Comparison of ENCODE assay signal across 25 mouse cellular contexts in the genomic region with DNA sequence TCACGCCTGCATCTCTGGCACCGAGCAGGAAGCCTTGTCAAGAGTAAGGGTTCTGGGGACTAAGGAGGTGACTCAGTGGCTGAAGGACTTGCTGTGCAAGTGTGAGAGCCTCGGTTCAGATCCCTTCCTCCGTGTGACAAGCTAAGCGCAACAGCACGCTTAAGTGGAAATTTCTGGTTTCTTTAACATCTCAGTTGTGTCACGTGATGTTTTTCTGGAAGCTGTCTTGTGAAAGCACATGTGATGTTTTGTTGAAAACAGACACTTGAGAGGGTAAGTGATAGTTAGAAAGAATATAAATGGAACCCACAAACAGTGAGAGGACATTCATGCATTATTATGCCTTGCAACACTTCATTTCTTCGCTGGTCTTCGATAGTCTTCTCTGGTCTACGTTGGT. TPM values are rescaled to one million over a fixed set of nuclear protein-coding genes. Genes with fewer than 3 reads are reported as not detected.
DNase-seq lines count a peak whose midpoint lies in the region; ATAC-seq and TF ChIP-seq lines count a peak whose summit lies in the region.
"Had no signal": no experiment of that assay in that cellular context is flagged by ENCODE, and none has a peak within 500 bp of the region (broad histone marks: within the 10 kb centered on the region; RNA-seq: fewer than 3 reads in every experiment).

No protein-coding gene starts in this region.

- H3K9ac ChIP-seq in heart, embryonic 12.5 days, result no peak overlapping the region
- H3K9ac ChIP-seq in MEL (ENCODE audit: control insufficient read depth, low read depth, low read length, poor library complexity, severe bottlenecking), result no peak overlapping the region
- H3K9ac ChIP-seq in forebrain, embryonic 12.5 days, result no peak overlapping the region
- H3K9ac ChIP-seq in midbrain, embryonic 16.5 days (ENCODE audit: low read depth, low read length), result no peak overlapping the region
- H3K9ac ChIP-seq: embryonic facial prominence, embryonic 13.5 days; embryonic facial prominence, embryonic 15.5 days; forebrain, embryonic 13.5 days; forebrain, embryonic 15.5 days; forebrain, postnatal 0 days had no signal

- TF ChIP-seq CTCF in MEL (IDR thresholded peaks at IDR 0.05 in 2 of 3, conservative IDR thresholded peaks at IDR 0.05 in 1 of 3; ENCODE audit: control insufficient read depth in 1 of 3, insufficient read depth in 1 of 3, low read depth in 2 of 3, low read length in 3 of 3, poor library complexity in 1 of 3, severe bottlenecking in 1 of 3), result no peak

- TF ChIP-seq EP300 in MEL (IDR thresholded peaks at IDR 0.05; ENCODE audit: low read depth in 1 of 2, low read length in 2 of 2), result no peak

- no peak overlapping the region for H3K4me2 ChIP-seq in heart, embryonic 12.5 days
- H3K4me2 ChIP-seq in forebrain, embryonic 12.5 days, result no peak overlapping the region
- no peak overlapping the region for H3K4me2 ChIP-seq in midbrain, embryonic 16.5 days (ENCODE audit: low read length)
- H3K4me2 ChIP-seq: embryonic facial prominence, embryonic 13.5 days; embryonic facial prominence, embryonic 15.5 days; forebrain, embryonic 13.5 days; forebrain, embryonic 15.5 days had no signal

- H3K4me3 ChIP-seq in heart, embryonic 12.5 days, result no peak overlapping the region
- no peak overlapping the region for H3K4me3 ChIP-seq in MEL (ENCODE audit: control insufficient read depth in 1 of 2, insufficient read depth in 1 of 2, low read depth in 2 of 2, low read length in 2 of 2)
- H3K4me3 ChIP-seq in forebrain, embryonic 12.5 days (replicated peaks), result no peak overlapping the region
- H3K4me3 ChIP-seq in midbrain, embryonic 16.5 days (ENCODE audit: low read depth, low read length), result no peak overlapping the region
- H3K4me3 ChIP-seq: embryonic facial prominence, embryonic 13.5 days; embryonic facial prominence, embryonic 15.5 days; erythroblast, embryonic 14.5 days; forebrain, embryonic 10.5 days; forebrain, embryonic 13.5 days; forebrain, embryonic 15.5 days had no signal

- peak; percentile 60 for DNase-seq in heart, adult 11 months
- peak; percentile 4 to 9 for DNase-seq in B cell, adult 2 months
- no peak for DNase-seq in MEL (ENCODE audit: low read depth, low spot score)
- DNase-seq: adrenal gland, adult 2 months; adrenal gland, postnatal 10 days; adrenal gland, postnatal 25 days; cerebellum, adult 11 months; cerebellum, adult 18-20 months; cerebellum, adult 8-10 months; cerebellum, adult 9-11 months; cerebellum, postnatal 14 days; cerebellum, postnatal 36 days; embryo, embryonic 11 days; forebrain, postnatal 0 days had no signal

- TF ChIP-seq POLR2A in MEL (IDR thresholded peaks at IDR 0.05; ENCODE audit: control insufficient read depth in 1 of 2, insufficient read depth in 1 of 2, low read depth in 1 of 2, low read length in 2 of 2, poor library complexity in 1 of 2), result no peak

- H3K27ac ChIP-seq in heart, embryonic 12.5 days (ENCODE audit: poor library complexity, severe bottlenecking), result no peak overlapping the region
- no peak overlapping the region for H3K27ac ChIP-seq in MEL (ENCODE audit: control insufficient read depth, low read depth, low read length)
- no peak overlapping the region for H3K27ac ChIP-seq in forebrain, embryonic 12.5 days
- H3K27ac ChIP-seq in midbrain, embryonic 16.5 days (ENCODE audit: low read length), result no peak overlapping the region
- H3K27ac ChIP-seq: embryonic facial prominence, embryonic 13.5 days; embryonic facial prominence, embryonic 15.5 days; forebrain, embryonic 10.5 days; forebrain, embryonic 13.5 days had no signal

- WGBS in heart, embryonic 12.5 days, result 76% methylated on average over 10 of the region's 10 CpGs
- 93% methylated on average over 10 of the region's 10 CpGs for WGBS in forebrain, embryonic 12.5 days
- WGBS in midbrain, embryonic 16.5 days, result 90% methylated on average over 10 of the region's 10 CpGs

- 0 out of 2 replicates have a peak, but pooled peaks cover 3% of the 10 kb centered on the region for H3K9me3 ChIP-seq in heart, embryonic 12.5 days (replicated peaks)
- no peaks in the 10 kb centered on the region for H3K9me3 ChIP-seq in MEL (replicated peaks; ENCODE audit: insufficient read depth, low read length)
- no peaks in the 10 kb centered on the region for H3K9me3 ChIP-seq in forebrain, embryonic 12.5 days
- H3K9me3 ChIP-seq in midbrain, embryonic 16.5 days (replicated peaks; ENCODE audit: control insufficient read depth, low read length, poor library complexity, severe bottlenecking), result no peaks in the 10 kb centered on the region
- H3K9me3 ChIP-seq: embryonic facial prominence, embryonic 13.5 days; embryonic facial prominence, embryonic 15.5 days; forebrain, embryonic 10.5 days; forebrain, embryonic 13.5 days; forebrain, embryonic 15.5 days; G1E had no signal

- no peaks in the 10 kb centered on the region for H3K79me2 ChIP-seq in MEL (ENCODE audit: control insufficient read depth, insufficient read depth, low read length, poor library complexity)

- H3K4me1 ChIP-seq in heart, embryonic 12.5 days (replicated peaks), result peaks cover 23% of the 10 kb centered on the region
- H3K4me1 ChIP-seq in MEL (ENCODE audit: control insufficient read depth in 1 of 2, insufficient read depth in 2 of 2, low read length in 2 of 2), result no peaks in the 10 kb centered on the region
- H3K4me1 ChIP-seq in forebrain, embryonic 12.5 days, result peaks cover 10% of the 10 kb centered on the region
- no peaks in the 10 kb centered on the region for H3K4me1 ChIP-seq in midbrain, embryonic 16.5 days (ENCODE audit: control insufficient read depth, insufficient read depth, low read length)

- no peaks in the 10 kb centered on the region for H3K36me3 ChIP-seq in heart, embryonic 12.5 days
- H3K36me3 ChIP-seq in MEL (ENCODE audit: control insufficient read depth in 1 of 2, insufficient read depth in 2 of 2, low read length in 2 of 2), result no peaks in the 10 kb centered on the region
- no peaks in the 10 kb centered on the region for H3K36me3 ChIP-seq in forebrain, embryonic 12.5 days (replicated peaks)
- H3K36me3 ChIP-seq in midbrain, embryonic 16.5 days (ENCODE audit: control insufficient read depth, insufficient read depth, low read length), result no peaks in the 10 kb centered on the region
- H3K36me3 ChIP-seq: embryonic facial prominence, embryonic 13.5 days; embryonic facial prominence, embryonic 15.5 days; forebrain, embryonic 10.5 days; forebrain, embryonic 15.5 days; G1E had no signal

- TF ChIP-seq RAD21 in MEL (IDR thresholded peaks at IDR 0.05; ENCODE audit: low read depth, low read length), result no peak

- H3K27me3 ChIP-seq in heart, embryonic 12.5 days (replicated peaks), result no peaks in the 10 kb centered on the region
- H3K27me3 ChIP-seq in MEL (ENCODE audit: control insufficient read depth in 1 of 2, insufficient read depth in 2 of 2, low read length in 2 of 2), result peaks cover 13 to 14% of the 10 kb centered on the region in 2 experiments
- H3K27me3 ChIP-seq in forebrain, embryonic 12.5 days, result 0 out of 2 replicates have a peak, but pooled peaks cover 3% of the 10 kb centered on the region
- H3K27me3 ChIP-seq in midbrain, embryonic 16.5 days (ENCODE audit: control insufficient read depth, insufficient read depth, low read depth, low read length), result no peaks in the 10 kb centered on the region
- H3K27me3 ChIP-seq: embryonic facial prominence, embryonic 13.5 days; embryonic facial prominence, embryonic 15.5 days; forebrain, embryonic 13.5 days; forebrain, embryonic 15.5 days had no signal

- ATAC-seq in heart, embryonic 12.5 days (ENCODE audit: insufficient number of reproducible peaks, low FRiP score), result no peak
- ATAC-seq in forebrain, embryonic 12.5 days (ENCODE audit: low FRiP score), result no peak
- ATAC-seq in midbrain, embryonic 16.5 days, result no peak
- ATAC-seq: forebrain, embryonic 13.5 days; forebrain, embryonic 15.5 days; forebrain, postnatal 0 days had no signal

TF ChIP-seq in MEL, 35 proteins besides CTCF, POLR2A, EP300 and RAD21:
- TF ChIP-seq MAZ (IDR thresholded peaks at IDR 0.05; ENCODE audit: low read depth, low read length), result no peak
- peak; percentile 47; the same call in 1 of the 2 replicates for TF ChIP-seq USF1 (IDR thresholded peaks at IDR 0.05; ENCODE audit: low read depth, low read length)

RNA-seq across cellular contexts. Expression of a gene that starts 25.9 kb away (rescaled TPM):
- 6.7 and 7.2 TPM in 2 replicates for polyA plus RNA-seq in heart, embryonic 12.5 days (2016; fragmentation: Nextera tagmentation; extraction: Ambion mirVana)
- total RNA-seq in MEL (2012; rRNA removed), result not detected in 2 replicates
- polyA plus RNA-seq in MEL (2012; ENCODE audit: insufficient read depth in 1 of 2, insufficient read length in 2 of 2, low read depth in 1 of 2, low replicate concordance in 2 of 2, missing spikeins in 1 of 2), result under 1 TPM in 1 of 2 experiments, not detected in 1; 0.11 TPM
- polyA plus RNA-seq in forebrain, embryonic 12.5 days (2016; fragmentation: Nextera tagmentation; extraction: Ambion mirVana), result 33.7 and 34.6 TPM in 2 replicates
- polyA plus RNA-seq in midbrain, embryonic 16.5 days (2015; fragmentation: Nextera tagmentation; extraction: Ambion mirVana), result 155 and 204 TPM in 2 replicates
- total RNA-seq: common myeloid progenitor, adult 5-6 weeks had no signal
- polyA plus RNA-seq: erythroblast, embryonic 14.5 days had no signal

RNA-seq across cellular contexts. Expression of a gene that starts 56.4 kb away (rescaled TPM):
- 1.7 and 2.0 TPM in 2 replicates for polyA plus RNA-seq in heart, embryonic 12.5 days (2016; fragmentation: Nextera tagmentation; extraction: Ambion mirVana)
- 6.8 and 11.6 TPM in 2 replicates for total RNA-seq in MEL (2012; rRNA removed)
- under 1 TPM in 1 of 2 experiments, not detected in 1; 0.56 TPM for polyA plus RNA-seq in MEL (2012; ENCODE audit: insufficient read depth in 1 of 2, insufficient read length in 2 of 2, low read depth in 1 of 2, low replicate concordance in 2 of 2, missing spikeins in 1 of 2)
- 1.5 and 2.9 TPM in 2 replicates for polyA plus RNA-seq in forebrain, embryonic 12.5 days (2016; fragmentation: Nextera tagmentation; extraction: Ambion mirVana)
- polyA plus RNA-seq in midbrain, embryonic 16.5 days (2015; fragmentation: Nextera tagmentation; extraction: Ambion mirVana), result 0.79 and 1.1 TPM in 2 replicates
- total RNA-seq: adrenal gland, adult 2 months; adrenal gland, postnatal 10 days; adrenal gland, postnatal 25 days had no signal
- polyA plus RNA-seq: adrenal gland, adult 2 months; erythroblast, embryonic 14.5 days; G1E had no signal

RNA-seq across cellular contexts. Expression of a gene that starts 57.2 kb away (rescaled TPM):
- 25.9 and 30.8 TPM in 2 replicates for polyA plus RNA-seq in heart, embryonic 12.5 days (2016; fragmentation: Nextera tagmentation; extraction: Ambion mirVana)
- 47.2 and 65.3 TPM in 2 replicates for total RNA-seq in MEL (2012; rRNA removed)
- 10 to 100 TPM in 1 of 2 experiments, not detected in 1; 90.5 TPM for polyA plus RNA-seq in MEL (2012; ENCODE audit: insufficient read depth in 1 of 2, insufficient read length in 2 of 2, low read depth in 1 of 2, low replicate concordance in 2 of 2, missing spikeins in 1 of 2)
- 40.6 and 42.0 TPM in 2 replicates for polyA plus RNA-seq in forebrain, embryonic 12.5 days (2016; fragmentation: Nextera tagmentation; extraction: Ambion mirVana)
- polyA plus RNA-seq in midbrain, embryonic 16.5 days (2015; fragmentation: Nextera tagmentation; extraction: Ambion mirVana), result 22.4 and 23.6 TPM in 2 replicates
